Mouse (Mus musculus): Measurements from ENCODE around the gene Cdhr1. TPM values are rescaled to one million over a fixed set of nuclear protein-coding genes. Genes with fewer than 3 reads are reported as not detected.
"Not testable (repeated sequence)": the region's sequence is repeated elsewhere in the genome, so short reads cannot be mapped to it uniquely, and the experiment has no call there.

Gene Cdhr1
- total RNA-seq (2021) = under 1 TPM in 1 of 2 experiments, not detected in 1; 0.05 TPM
- long read RNA-seq, experiment 1 = 0 reads
- long read RNA-seq, experiment 2 = 0 reads

- no peak for DNase-seq
- intact Hi-C loops (cut with DNase I) = no loop called here
Observed at GRCm38 (mm10) chr14:37097956-37098530, at the start of gene Cdhr1. Gene Cdhr1, minus strand, starts transcription at chr14:37098347.

- intact Hi-C loops (cut with DNase I) = loop anchor here (10.0 kb wide), 1 partner anchor 174 kb away; the partner anchor contains the start of gene Ccser2
- DNase-seq = no peak
Observed at GRCm38 (mm10) chr14:37139051-37139710, 41.0 kb upstream of the Cdhr1 start.

- DNase-seq = not testable (repeated sequence)
- intact Hi-C loops (cut with DNase I) = loop anchor here (10.0 kb wide), 1 partner anchor 173 kb away; the partner anchor contains the start of gene Ccser2
Observed at GRCm38 (mm10) chr14:37137596-37137995, 39.4 kb upstream of the Cdhr1 start.

GRCm38 (mm10) chr14:37136110-37136509 is 38.0 kb upstream of the Cdhr1 start:
- intact Hi-C loops (cut with DNase I) = loop anchor here (10.0 kb wide), 1 partner anchor 171 kb away; the partner anchor contains the start of gene Ccser2
- DNase-seq = no peak

- intact Hi-C loops (cut with DNase I) = loop anchor here (10.0 kb wide), 1 partner anchor 171 kb away; the partner anchor contains the start of gene Ccser2
- no peak for DNase-seq
Observed at GRCm38 (mm10) chr14:37135671-37136070, 37.5 kb upstream of the Cdhr1 start.

- intact Hi-C loops (cut with DNase I) = loop anchor here (10.0 kb wide), 1 partner anchor 170 kb away; the partner anchor contains the start of gene Ccser2
- peak; percentile 93 to 95 for DNase-seq
Observed at GRCm38 (mm10) chr14:37135127-37135593, 37.0 kb upstream of the Cdhr1 start, which contains the start of gene Ghitm. Gene Ghitm, minus strand, starts transcription at chr14:37135272.

GRCm38 (mm10) chr14:37134304-37135126 is 36.4 kb upstream of the Cdhr1 start:
- no peak for DNase-seq
- intact Hi-C loops (cut with DNase I) = loop anchor here (10.0 kb wide), 1 partner anchor 170 kb away; the partner anchor contains the start of gene Ccser2

GRCm38 (mm10) chr14:37127652-37128051 is 29.5 kb upstream of the Cdhr1 start:
- DNase-seq = peak; percentile 26 to 64
- intact Hi-C loops (cut with DNase I) = loop anchor here (10.0 kb wide), 1 partner anchor 263 kb away; no protein-coding TSS in a partner anchor

- intact Hi-C loops (cut with DNase I) = no loop called here
- DNase-seq = no peak
Observed at GRCm38 (mm10) chr14:37119233-37119632, 21.1 kb upstream of the Cdhr1 start.

- intact Hi-C loops (cut with DNase I) = no loop called here
- DNase-seq = no peak
Observed at GRCm38 (mm10) chr14:37113922-37114321, 15.8 kb upstream of the Cdhr1 start, which contains the start of gene 2610528A11Rik. Gene 2610528A11Rik, minus strand, starts transcription at chr14:37114022.

- intact Hi-C loops (cut with DNase I) = no loop called here
- no peak for DNase-seq
Observed at GRCm38 (mm10) chr14:37112931-37113330, 14.8 kb upstream of the Cdhr1 start.

- intact Hi-C loops (cut with DNase I) = no loop called here
- no peak for DNase-seq
Observed at GRCm38 (mm10) chr14:37111371-37111770, 13.2 kb upstream of the Cdhr1 start.

- DNase-seq = no peak
- intact Hi-C loops (cut with DNase I) = no loop called here
Observed at GRCm38 (mm10) chr14:37110456-37110855, 12.3 kb upstream of the Cdhr1 start.

GRCm38 (mm10) chr14:37109975-37110374 is 11.8 kb upstream of the Cdhr1 start:
- intact Hi-C loops (cut with DNase I) = no loop called here

GRCm38 (mm10) chr14:37109460-37109859 is 11.3 kb upstream of the Cdhr1 start:
- no peak for DNase-seq
- intact Hi-C loops (cut with DNase I) = no loop called here

More at GRCm38 (mm10) chr14:37109975-37110374, 11.8 kb upstream of the Cdhr1 start:
- no peak for DNase-seq

GRCm38 (mm10) chr14:37105846-37106245 is 7.7 kb upstream of the Cdhr1 start:
- intact Hi-C loops (cut with DNase I) = no loop called here
- no peak for DNase-seq

GRCm38 (mm10) chr14:37104747-37105146 is 6.6 kb upstream of the Cdhr1 start:
- peak; percentile 30 to 57 for DNase-seq
- intact Hi-C loops (cut with DNase I) = no loop called here

- intact Hi-C loops (cut with DNase I) = no loop called here
- no peak for DNase-seq
Observed at GRCm38 (mm10) chr14:37102484-37102883, 4.3 kb upstream of the Cdhr1 start.

GRCm38 (mm10) chr14:37101531-37101930 is 3.4 kb upstream of the Cdhr1 start:
- intact Hi-C loops (cut with DNase I) = no loop called here
- no peak for DNase-seq

- no peak for DNase-seq
- intact Hi-C loops (cut with DNase I) = no loop called here
Observed at GRCm38 (mm10) chr14:37095556-37095955, 2.6 kb downstream of the Cdhr1 start.

Data from heart, postnatal 14 days (tissue).